Mouse (Mus musculus) E14TG2a.4 (cell line): ENCODE measurements around the gene Ust.

Experiments
- H3K27me3 ChIP-seq: 2 replicates; pipeline ENCODE4 v1.6.1; 2014; ENCODE audit warnings: low read length, control low read depth; ENCODE audit not compliant: insufficient read depth
- H3K36me3 ChIP-seq: 2 replicates; pipeline ENCODE4 v1.6.1; 2014; ENCODE audit warnings: low read length, control low read depth; ENCODE audit not compliant: insufficient read depth
- H3K4me1 ChIP-seq: replicated peaks from 2 replicates; pipeline ENCODE4 v1.6.1; 2014; ENCODE audit warnings: low read depth, low read length, control low read depth
- H3K4me3 ChIP-seq: replicated peaks from 2 replicates; pipeline ENCODE4 v1.5.1; 2014; ENCODE audit warnings: mild to moderate bottlenecking, low read length
- H3K9me3 ChIP-seq: 2 replicates; pipeline ENCODE4 v1.6.1; 2014; ENCODE audit warnings: low read length, control low read depth
- CTCF ChIP-seq: conservative IDR thresholded peaks from 2 replicates; pipeline ENCODE4 v1.5.1; 2014; ENCODE audit warnings: low read length
- NANOG ChIP-seq: IDR thresholded peaks from 2 replicates; pipeline ENCODE4 v1.6.1; 2014; ENCODE audit warnings: borderline replicate concordance, low read length, mixed read lengths
- POU5F1 ChIP-seq: IDR thresholded peaks from 2 replicates; pipeline ENCODE4 v1.6.1; 2014; ENCODE audit warnings: low read length, borderline replicate concordance

Ust gene

DNA sequence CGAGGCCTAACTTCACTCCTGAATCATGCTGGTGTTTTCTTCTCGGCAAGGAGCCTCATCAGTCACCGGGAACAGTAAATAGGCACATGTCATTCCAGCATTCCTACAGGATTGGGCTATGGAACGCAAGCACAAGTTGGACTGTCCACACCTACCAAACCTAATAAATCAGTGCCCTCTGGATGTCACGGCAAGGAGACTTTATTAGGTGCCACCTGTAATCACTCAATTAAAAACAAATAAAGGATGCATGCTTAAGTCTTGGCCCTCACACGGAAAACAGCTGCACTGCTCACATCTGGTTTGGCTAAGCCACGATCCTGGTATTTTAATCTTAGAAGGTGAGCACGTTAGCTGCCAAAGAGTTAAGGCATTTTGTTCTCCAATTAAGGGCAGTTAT is 294.6 kb downstream of the Ust start:
- no peaks in the 10 kb centered on the region for H3K9me3 ChIP-seq
- no peak overlapping the region for H3K4me3 ChIP-seq
- H3K36me3 ChIP-seq: no peaks in the 10 kb centered on the region
- TF ChIP-seq CTCF (no peak), NANOG (no peak), POU5F1 (no peak)
- no peaks in the 10 kb centered on the region for H3K27me3 ChIP-seq
- H3K4me1 ChIP-seq: no peaks in the 10 kb centered on the region

DNA sequence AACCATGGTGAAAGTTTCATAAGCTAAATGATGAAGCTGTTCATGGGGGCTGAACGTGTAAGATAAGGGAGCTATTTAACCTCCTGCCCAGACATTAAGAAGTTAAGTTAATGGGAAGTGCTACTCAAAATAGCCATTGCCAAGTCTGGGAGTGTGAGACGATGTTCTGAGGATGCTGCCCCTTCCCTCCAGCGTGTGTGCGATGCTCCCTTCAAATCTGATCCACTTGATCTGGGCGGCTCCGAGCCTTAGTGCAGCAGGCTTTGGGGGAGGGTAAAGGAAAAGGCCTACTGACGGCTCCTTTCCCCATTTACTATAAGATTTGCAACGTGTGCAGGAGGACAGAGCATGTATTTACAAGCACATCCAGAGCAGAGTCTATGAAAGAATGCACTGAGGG is 301.7 kb downstream of the Ust start:
- TF ChIP-seq POU5F1 (no peak), CTCF (no peak), NANOG (no peak)
- H3K4me3 ChIP-seq: no peak overlapping the region

DNA sequence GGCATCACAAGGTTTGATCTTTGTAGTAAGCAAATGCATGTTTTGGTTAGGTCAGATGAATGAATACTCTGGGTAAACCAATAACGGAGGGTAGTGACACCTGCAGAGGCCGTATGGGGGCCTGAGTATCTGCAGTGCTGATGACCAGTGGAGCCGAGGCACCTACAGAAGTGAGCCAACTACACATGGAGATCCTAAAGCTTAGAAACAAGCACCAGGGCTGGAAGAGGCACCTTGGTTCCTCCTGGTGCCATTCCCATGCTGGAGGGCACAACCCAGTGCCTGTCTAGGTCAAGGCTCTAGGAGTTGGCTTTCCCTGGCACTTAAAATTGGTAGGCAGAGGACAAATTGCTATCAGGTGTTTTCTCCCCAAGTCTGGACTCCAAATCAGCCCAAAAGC is 303.4 kb downstream of the Ust start:
- Histone ChIP-seq H3K4me3 (no peak overlapping the region), H3K9me3 (no peaks in the 10 kb centered on the region), H3K27me3 (no peaks in the 10 kb centered on the region), H3K4me1 (peaks cover 3% of the 10 kb centered on the region; the same call in 1 of the 2 replicates), H3K36me3 (no peaks in the 10 kb centered on the region)
- TF ChIP-seq NANOG (no peak), POU5F1 (no peak), CTCF (no peak)

More for the DNA sequence above, 301.7 kb downstream of the Ust start:
- no peaks in the 10 kb centered on the region for H3K9me3 ChIP-seq
- no peaks in the 10 kb centered on the region for H3K27me3 ChIP-seq
- no peaks in the 10 kb centered on the region for H3K36me3 ChIP-seq
- H3K4me1 ChIP-seq: peaks cover 3% of the 10 kb centered on the region; the same call in 1 of the 2 replicates

DNA sequence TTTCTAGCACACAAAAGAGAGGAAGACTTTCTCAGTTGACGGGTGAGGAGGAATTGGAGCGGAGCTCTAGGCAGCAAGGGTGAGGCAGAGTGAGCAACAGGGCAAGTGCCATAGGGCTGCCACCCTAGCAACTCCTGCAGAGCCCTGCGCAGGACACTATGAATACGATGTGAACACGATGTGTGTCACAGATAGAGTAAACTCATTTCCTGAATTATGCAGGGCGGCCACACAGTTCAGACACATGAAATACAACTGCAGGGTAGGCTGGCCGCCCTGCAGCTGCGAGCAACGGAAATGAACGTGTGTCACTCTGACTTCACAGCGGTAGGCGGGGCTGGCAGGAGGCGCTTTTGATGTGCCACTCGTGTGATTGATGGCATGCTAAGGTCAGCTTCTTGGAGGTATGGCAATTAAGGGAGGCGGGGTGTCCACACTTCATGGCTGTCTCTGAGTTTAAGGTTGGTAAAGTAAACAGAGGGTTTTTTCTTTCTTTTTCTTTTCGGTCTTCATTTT is 304.7 kb downstream of the Ust start:
- TF ChIP-seq POU5F1 (no peak), NANOG (no peak), CTCF (no peak)
- no peaks in the 10 kb centered on the region for H3K9me3 ChIP-seq
- H3K4me3 ChIP-seq: no peak overlapping the region
- H3K36me3 ChIP-seq: no peaks in the 10 kb centered on the region
- peaks cover 3% of the 10 kb centered on the region; the same call in 1 of the 2 replicates for H3K4me1 ChIP-seq
- H3K27me3 ChIP-seq: no peaks in the 10 kb centered on the region

DNA sequence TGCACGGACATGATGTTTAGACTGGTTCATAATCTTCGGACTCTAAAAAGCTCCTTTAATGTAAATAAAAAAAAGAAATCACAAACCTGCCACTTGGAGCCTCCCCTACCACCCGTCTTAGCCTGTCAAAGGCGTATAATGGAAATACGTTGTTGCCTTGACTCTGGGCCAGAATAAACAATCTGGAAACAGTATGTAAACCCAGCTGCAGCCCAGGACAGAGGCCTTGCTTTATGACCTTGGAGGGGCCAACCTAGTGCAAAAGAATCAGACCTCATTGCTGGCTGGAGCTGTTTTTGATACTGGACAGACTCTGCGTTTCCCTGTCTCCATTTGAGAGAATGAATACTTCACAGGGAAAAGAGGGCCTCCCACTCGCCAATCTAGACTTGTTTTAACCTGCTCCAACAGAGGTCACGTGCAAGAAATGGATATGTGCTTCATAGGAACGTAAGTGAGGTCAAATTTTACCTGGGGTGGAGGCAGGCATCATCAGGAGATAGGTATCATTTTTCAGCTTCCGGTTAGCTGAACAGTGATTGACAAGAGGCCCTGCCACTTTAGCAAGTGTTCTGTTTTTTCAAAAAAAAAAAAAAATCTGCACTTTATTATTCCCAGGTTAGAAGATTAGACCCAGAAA is 305.2 kb downstream of the Ust start:
- Histone ChIP-seq H3K9me3 (no peaks in the 10 kb centered on the region), H3K4me3 (no peak overlapping the region), H3K27me3 (no peaks in the 10 kb centered on the region), H3K4me1 (peaks cover 3% of the 10 kb centered on the region; the same call in 1 of the 2 replicates), H3K36me3 (no peaks in the 10 kb centered on the region)
- no peak for TF ChIP-seq POU5F1
- TF ChIP-seq NANOG: no peak
- no peak for TF ChIP-seq CTCF

DNA sequence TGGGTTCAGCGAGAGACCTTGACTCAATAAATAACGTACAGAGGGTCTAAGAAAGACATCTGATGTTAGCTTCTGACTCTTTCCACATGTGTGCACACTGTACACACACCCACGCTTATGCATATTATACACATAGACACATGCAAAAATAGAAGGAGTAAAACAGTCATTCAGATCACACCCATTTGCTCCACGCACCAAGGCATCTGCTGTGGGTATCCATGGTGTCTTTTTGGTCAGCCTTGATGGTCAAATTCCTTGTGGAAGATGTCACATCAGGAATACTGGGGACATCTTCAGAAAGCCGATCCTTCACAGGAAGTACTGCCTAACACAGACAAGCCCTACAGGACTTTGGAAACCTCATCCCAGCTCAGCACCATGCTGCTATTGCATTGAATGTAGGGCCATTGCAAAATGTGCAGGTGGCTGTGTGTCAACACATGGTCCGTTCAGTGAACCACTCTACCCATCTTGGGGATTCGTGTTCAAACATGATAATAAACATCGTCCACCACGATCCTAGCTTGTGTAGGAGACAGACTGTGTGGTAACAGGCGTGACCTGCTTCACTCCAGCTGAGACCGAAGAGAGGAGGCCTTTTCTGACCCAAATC is 305.9 kb downstream of the Ust start:
- Histone ChIP-seq H3K4me3 (no peak overlapping the region), H3K9me3 (no peaks in the 10 kb centered on the region), H3K36me3 (no peaks in the 10 kb centered on the region), H3K27me3 (no peaks in the 10 kb centered on the region), H3K4me1 (peaks cover 3% of the 10 kb centered on the region; the same call in 1 of the 2 replicates)
- TF ChIP-seq POU5F1 (no peak), NANOG (no peak), CTCF (no peak)

DNA sequence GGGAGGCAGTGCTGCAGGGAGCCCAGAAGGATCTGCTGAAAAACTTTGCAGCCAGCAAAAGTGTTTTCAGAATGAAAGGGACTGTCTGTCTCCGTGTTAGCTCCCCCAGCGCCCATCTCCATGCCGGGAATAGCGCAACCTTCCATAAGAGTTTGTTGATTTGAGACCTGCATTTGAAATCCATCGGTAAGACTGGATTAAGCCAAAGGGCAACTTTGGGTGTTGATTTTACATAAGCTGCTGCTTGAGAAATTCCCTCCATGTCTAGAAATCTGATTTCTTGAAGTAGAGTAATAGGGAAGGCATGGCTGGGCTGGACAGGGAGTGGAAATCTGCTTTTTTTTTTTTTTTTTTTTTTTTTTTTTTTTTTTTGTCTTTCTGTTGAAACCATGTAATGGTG is 306.9 kb downstream of the Ust start:
- TF ChIP-seq CTCF: no peak
- TF ChIP-seq NANOG: no peak
- H3K4me1 ChIP-seq: peaks cover 3% of the 10 kb centered on the region; the same call in 1 of the 2 replicates
- H3K27me3 ChIP-seq: no peaks in the 10 kb centered on the region
- no peaks in the 10 kb centered on the region for H3K9me3 ChIP-seq
- no peaks in the 10 kb centered on the region for H3K36me3 ChIP-seq
- no peak overlapping the region for H3K4me3 ChIP-seq

DNA sequence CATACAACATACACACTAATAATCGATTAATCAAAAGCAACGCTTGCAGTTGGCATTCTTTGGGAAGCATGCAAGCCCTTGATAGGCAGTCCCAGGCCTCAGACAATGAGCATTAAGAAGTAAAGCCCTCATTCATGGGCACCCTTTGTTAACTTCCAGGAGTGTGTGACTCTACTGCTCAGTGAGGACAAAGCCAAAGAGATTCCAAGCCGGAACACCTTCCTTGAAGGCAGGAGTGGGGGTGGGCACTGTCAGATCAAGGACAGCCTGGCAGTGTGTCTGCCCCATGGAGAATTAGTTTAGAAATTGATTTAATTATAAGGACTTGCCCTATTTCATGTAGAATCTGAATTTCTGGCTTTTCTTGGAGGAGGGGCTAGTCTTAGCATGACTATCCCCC is 308.3 kb downstream of the Ust start:
- Histone ChIP-seq H3K36me3 (no peaks in the 10 kb centered on the region), H3K4me3 (no peak overlapping the region), H3K9me3 (no peaks in the 10 kb centered on the region), H3K27me3 (no peaks in the 10 kb centered on the region), H3K4me1 (peaks cover 3% of the 10 kb centered on the region; the same call in 1 of the 2 replicates)
- TF ChIP-seq POU5F1 (no peak), NANOG (no peak), CTCF (no peak)

DNA sequence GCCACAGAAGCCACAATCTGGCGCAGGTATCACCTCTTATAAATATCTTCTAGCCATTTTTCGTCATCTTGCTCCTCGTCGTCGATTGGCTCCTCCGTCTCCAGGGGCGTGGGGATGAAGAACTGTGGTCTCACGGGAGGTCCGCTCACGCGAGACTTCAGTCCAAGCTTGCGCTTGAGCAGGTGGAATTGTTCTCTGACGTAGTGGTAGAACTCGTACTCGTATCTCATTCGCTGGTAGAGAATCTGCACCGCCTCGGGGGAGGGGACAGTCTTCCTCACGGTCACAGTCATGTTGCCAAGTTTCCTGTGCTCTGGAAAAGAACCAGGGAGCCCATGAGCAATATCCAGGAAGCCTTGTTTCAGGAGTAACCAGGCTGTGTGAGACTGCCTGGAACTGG is 311.3 kb downstream of the Ust start:
- TF ChIP-seq NANOG: no peak
- TF ChIP-seq CTCF: no peak
- TF ChIP-seq POU5F1: no peak
- no peaks in the 10 kb centered on the region for H3K27me3 ChIP-seq
- no peaks in the 10 kb centered on the region for H3K36me3 ChIP-seq

More for the DNA sequence above, 311.3 kb downstream of the Ust start:
- Histone ChIP-seq H3K9me3 (no peaks in the 10 kb centered on the region), H3K4me3 (no peak overlapping the region), H3K4me1 (peaks cover 11% of the 10 kb centered on the region)
